Mouse (Mus musculus): ENCODE data around the gene Fcrls. TPM values are rescaled to one million over a fixed set of nuclear protein-coding genes. Genes with fewer than 3 reads are reported as not detected.

Fcrls gene
- 10 to 100 TPM in 1 of 2 experiments, 1 to 10 TPM in 1; 9.4 to 12.4 TPM for total RNA-seq (2021)
- long read RNA-seq, experiment 1, transcript Fcrls-201 (8 exons, 2,273 nt), result major isoform, 6 of 7 reads
- long read RNA-seq, experiment 1, partial matches to known transcripts, result 0 of 7 reads
- long read RNA-seq, experiment 1, other reads (novel, unspliced or antisense), result 1 of 7 reads
- long read RNA-seq, experiment 2, transcript Fcrls-201 (8 exons, 2,273 nt), result major isoform, 13 of 15 reads
- long read RNA-seq, experiment 2, partial matches to known transcripts, result 2 of 15 reads
- long read RNA-seq, experiment 2, other reads (novel, unspliced or antisense), result 0 of 15 reads

GRCm38 (mm10) chr3:87263436-87263835 lies at the start of gene Fcrls:
Fcrls (minus strand) TSS chr3:87263738.
- no peak for DNase-seq (ENCODE audit: low spot score in 2 of 2)

- no peak for DNase-seq (ENCODE audit: low spot score in 2 of 2)
Measured at GRCm38 (mm10) chr3:87309922-87310321, 46.4 kb upstream of the Fcrls start.

- DNase-seq (ENCODE audit: low spot score in 2 of 2), result no peak
Measured at GRCm38 (mm10) chr3:87299901-87300300, 36.4 kb upstream of the Fcrls start.

DNA sequence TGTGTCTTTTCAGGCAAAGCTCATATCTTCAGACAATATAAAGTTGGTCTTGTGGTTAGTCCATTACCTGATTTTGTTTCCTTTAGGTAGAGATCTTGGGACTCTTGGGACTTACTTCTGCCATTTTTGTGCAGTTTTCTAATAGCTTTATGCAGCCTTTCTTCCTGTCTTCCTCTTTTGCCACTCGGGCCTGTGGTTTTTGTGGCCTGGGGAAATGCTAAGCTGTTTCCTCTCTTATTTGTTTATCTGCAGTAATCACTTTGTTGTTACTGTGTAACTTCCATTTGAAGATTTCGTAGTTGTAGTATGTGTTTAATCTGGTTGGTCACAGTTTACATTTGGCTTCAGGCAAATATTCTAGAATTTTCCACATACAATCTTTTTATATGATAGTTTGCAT lies 10.8 kb upstream of the Fcrls start:
- no peak for DNase-seq (ENCODE audit: low spot score in 2 of 2)

- no peak for DNase-seq (ENCODE audit: low spot score in 2 of 2)
Measured at GRCm38 (mm10) chr3:87266581-87266980, 3.0 kb upstream of the Fcrls start.

DNA sequence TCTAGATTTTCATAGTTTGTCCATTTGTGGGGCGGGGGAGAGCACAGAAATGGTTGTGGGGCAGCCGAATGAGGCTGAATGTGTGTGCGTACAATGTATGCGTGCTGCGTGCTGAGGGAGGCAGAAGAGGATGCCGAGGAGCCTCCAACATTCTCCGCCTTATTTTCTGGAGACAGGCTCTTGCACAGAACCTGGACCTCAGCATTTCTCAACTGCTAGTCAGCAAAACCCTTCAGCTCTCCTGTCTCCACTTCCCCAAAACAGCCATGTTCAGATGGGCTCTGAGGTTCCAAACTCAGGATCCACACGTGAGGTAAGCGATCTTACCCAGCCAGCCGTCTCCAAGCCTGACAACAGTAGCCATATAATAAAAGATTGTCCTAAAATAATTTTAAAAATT lies 8.3 kb downstream of the Fcrls start:
- DNase-seq (ENCODE audit: low spot score in 2 of 2), result no peak

- no peak for DNase-seq (ENCODE audit: low spot score in 2 of 2)
Measured at GRCm38 (mm10) chr3:87249571-87249970, 14.0 kb downstream of the Fcrls start.

- no peak for DNase-seq (ENCODE audit: low spot score in 2 of 2)
Measured at GRCm38 (mm10) chr3:87247292-87247691, 16.2 kb downstream of the Fcrls start.

GRCm38 (mm10) chr3:87243654-87244053 lies 19.9 kb downstream of the Fcrls start:
- peak in 1 of 2 experiments; percentile 14 for DNase-seq (ENCODE audit: low spot score in 2 of 2)

- no peak for DNase-seq (ENCODE audit: low spot score in 2 of 2)
Measured at GRCm38 (mm10) chr3:87240909-87241308, 22.6 kb downstream of the Fcrls start.

DNA sequence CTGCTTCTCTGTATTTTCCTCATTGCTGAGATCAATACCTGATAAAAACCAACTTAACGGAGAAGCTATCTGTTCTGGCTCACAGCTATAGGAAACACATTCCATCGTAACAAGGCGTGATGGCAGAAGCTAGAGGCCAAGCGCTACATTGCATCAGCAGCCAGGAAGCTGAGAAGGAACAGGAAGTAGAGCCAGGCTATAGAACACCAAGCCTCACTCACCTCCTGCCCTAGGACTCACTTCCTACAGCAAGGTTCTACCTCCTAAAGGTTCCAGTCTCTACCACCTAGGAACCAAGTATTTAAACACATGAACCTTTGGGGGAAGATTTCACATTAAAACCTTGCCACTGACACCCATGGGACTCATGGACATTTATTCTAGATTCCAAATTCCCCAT lies 39.9 kb downstream of the Fcrls start:
- no peak for DNase-seq (ENCODE audit: low spot score in 2 of 2)

GRCm38 (mm10) chr3:87222346-87222745 lies 41.2 kb downstream of the Fcrls start:
- no peak for DNase-seq (ENCODE audit: low spot score in 2 of 2)

- DNase-seq (ENCODE audit: low spot score in 2 of 2), result no peak
Measured at GRCm38 (mm10) chr3:87215176-87215575, 48.4 kb downstream of the Fcrls start.

DNA sequence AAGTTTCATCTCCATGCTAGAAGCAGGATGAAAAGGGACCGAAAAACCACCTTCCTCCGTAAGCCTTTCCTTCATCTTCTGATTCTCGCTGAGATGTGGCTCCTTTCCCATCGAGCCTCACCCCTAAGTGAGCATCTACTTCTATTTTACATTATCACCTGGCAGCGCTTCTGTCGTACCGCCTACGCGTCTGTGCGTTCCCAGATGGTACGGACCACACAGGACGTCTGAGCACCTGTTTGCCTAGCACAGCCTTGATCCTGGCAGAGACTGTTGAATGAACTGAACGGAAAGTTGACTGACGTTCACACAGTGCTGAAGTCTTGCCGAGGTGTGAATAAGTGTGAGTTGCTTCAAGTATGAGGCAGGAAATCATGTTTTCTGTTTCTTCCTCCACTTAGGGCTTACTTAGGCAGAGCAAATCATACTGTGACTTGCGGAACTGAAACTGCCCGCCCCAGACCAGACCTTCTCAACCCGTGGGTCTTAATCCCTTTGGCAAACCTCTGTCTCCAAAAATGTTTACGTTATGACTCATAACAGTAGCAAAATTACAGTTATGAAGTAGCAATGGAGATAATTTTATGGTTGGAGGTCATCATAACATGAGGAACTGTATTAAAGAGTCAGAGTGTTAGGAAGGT lies 49.2 kb downstream of the Fcrls start:
- DNase-seq (ENCODE audit: low spot score in 2 of 2), result no peak

GRCm38 (mm10) chr3:87206336-87207075 lies 57.0 kb downstream of the Fcrls start:
- DNase-seq (ENCODE audit: low spot score in 2 of 2), result no peak

Other genes starting within 250 kb of the Fcrls start
- gene Kirrel, start 89.0 kb downstream of the Fcrls start, total RNA-seq (2021), result 10 to 100 TPM; 29.1 to 30.5 TPM
- 1 to 10 TPM in 1 of 2 experiments, not detected in 1; 1.4 TPM for gene Cd5l, start 94.1 kb upstream of the Fcrls start, total RNA-seq (2021)
- under 1 TPM in 1 of 2 experiments, not detected in 1; 0.21 TPM for gene Fcrl1, start 112.6 kb upstream of the Fcrls start, total RNA-seq (2021)
- gene Fcrl5, start 172.0 kb upstream of the Fcrls start, total RNA-seq (2021), result not detected

Measured in gastrocnemius, postnatal 4 days (tissue).